Mouse (Mus musculus): Measurements from ENCODE around the gene Nanos3. TPM values are rescaled to one million over a fixed set of nuclear protein-coding genes. Genes with fewer than 3 reads are reported as not detected.
A peak's percentile ranks its signal among the peaks of the same experiment; 100 is the strongest.

Gene Nanos3
- polyA plus RNA-seq, 1 experiment from 2014 or later = 4.9 TPM

DNA sequence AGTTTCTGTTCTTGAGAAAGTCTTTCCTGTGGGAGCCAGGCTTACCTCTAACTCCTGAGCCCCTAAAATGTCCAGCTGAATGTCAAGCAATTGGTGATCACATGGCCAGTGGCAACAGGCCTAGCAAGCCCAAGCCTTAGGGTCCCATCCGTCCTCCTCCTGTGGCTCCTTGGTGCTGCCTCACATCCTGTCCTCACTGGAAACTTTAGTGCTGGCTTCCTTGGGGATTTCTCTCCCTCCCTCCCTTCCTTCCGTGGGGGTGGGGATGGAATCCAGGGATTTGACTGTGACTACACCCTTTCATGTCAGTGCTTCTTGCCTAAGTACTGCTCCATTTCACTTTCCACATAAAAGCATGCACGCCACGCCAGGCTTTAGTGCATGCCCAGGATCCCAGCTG, 4.6 kb upstream of the Nanos3 start:
- 61% methylated on average over 4 of the region's 4 CpGs for WGBS
- no peak for DNase-seq (ENCODE audit: low spot score, missing footprints)
- ATAC-seq (ENCODE audit: low FRiP score) = no peak
- no peak overlapping the region for H3K4me2 ChIP-seq
- H3K9ac ChIP-seq (ENCODE audit: low read length) = no peak overlapping the region
- no peaks in the 10 kb centered on the region for H3K9me3 ChIP-seq (ENCODE audit: control insufficient read depth, low read length)
- H3K4me3 ChIP-seq (ENCODE audit: low read depth, low read length) = no peak overlapping the region
- H3K27ac ChIP-seq (ENCODE audit: low read depth, low read length) = no peak overlapping the region
- peaks cover 16% of the 10 kb centered on the region for H3K4me1 ChIP-seq (ENCODE audit: control insufficient read depth, insufficient read depth, low read length)
- peaks cover 10% of the 10 kb centered on the region for H3K27me3 ChIP-seq (ENCODE audit: control insufficient read depth, insufficient read depth, low read length)
- no peaks in the 10 kb centered on the region for H3K36me3 ChIP-seq (ENCODE audit: control insufficient read depth, insufficient read depth, low read length)

DNA sequence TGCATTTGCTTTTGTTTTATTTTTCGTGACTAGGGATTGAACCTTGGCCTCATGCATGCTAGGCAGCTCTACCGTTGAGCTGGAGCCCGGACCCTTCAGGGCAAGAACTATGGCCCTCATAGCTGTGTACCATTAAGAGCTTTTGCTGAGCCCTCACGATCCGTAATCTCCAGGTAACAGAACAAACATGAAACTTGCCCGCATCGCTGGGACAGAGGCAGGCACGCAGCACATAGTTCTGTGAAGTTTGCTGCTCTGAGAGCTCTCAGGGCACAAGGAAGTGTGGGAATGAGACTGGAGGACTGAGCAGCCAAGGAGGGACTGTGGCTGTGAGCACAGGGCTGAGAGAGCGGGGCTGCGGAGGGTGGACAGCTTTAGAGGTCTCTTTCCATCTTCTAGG, 3.7 kb upstream of the Nanos3 start:
- Histone ChIP-seq H3K4me1 (ENCODE audit: control insufficient read depth, insufficient read depth, low read length) (peaks cover 23% of the 10 kb centered on the region), H3K36me3 (ENCODE audit: control insufficient read depth, insufficient read depth, low read length) (no peaks in the 10 kb centered on the region), H3K4me2 (no peak overlapping the region), H3K9ac (ENCODE audit: low read length) (no peak overlapping the region), H3K4me3 (ENCODE audit: low read depth, low read length) (no peak overlapping the region), H3K27me3 (ENCODE audit: control insufficient read depth, insufficient read depth, low read length) (peaks cover 11% of the 10 kb centered on the region), H3K27ac (ENCODE audit: low read depth, low read length) (no peak overlapping the region), H3K9me3 (ENCODE audit: control insufficient read depth, low read length) (no peaks in the 10 kb centered on the region)
- no peak for ATAC-seq (ENCODE audit: low FRiP score)
- 88% methylated on average over 10 of the region's 10 CpGs for WGBS
- no peak for DNase-seq (ENCODE audit: low spot score, missing footprints)

DNA sequence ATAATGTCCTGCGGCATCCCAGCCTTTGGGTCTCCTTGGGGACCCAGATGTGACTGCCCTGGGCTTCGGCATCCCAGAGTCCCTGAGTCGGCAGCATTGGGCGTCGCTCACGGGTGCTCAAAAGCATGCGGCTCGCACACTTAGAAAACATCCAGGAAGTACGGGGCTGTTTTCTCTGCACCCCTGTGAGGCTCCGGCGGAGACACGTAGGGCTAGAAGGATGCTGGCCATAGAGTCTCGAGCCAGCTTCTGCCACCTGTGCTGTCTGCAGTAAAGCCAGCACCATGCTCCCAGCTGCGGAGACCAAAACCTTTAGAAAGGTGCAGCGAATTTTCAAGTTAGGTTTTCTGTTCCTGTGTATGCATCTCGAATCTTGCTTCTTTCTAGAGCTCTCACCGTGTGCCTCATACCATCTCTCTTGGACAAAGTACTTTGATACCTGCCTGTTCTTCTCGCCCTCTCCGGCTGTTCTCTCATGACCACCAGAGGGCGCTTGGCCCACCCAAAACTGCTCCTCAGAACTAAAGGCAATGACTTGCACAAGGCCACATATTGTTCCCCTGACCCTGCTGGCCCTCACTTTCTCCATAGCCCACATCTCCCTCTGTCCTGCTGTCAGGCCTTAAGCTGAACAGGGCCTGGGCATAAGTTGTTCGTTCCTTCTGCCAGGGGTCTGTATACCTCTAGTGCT, 2.2 kb upstream of the Nanos3 start:
- peak; percentile 96 for DNase-seq (ENCODE audit: low spot score, missing footprints)
- H3K27me3 ChIP-seq (ENCODE audit: control insufficient read depth, insufficient read depth, low read length) = peaks cover 10% of the 10 kb centered on the region
- H3K4me1 ChIP-seq (ENCODE audit: control insufficient read depth, insufficient read depth, low read length) = peaks cover 22% of the 10 kb centered on the region
- ATAC-seq (ENCODE audit: low FRiP score) = no peak
- H3K36me3 ChIP-seq (ENCODE audit: control insufficient read depth, insufficient read depth, low read length) = no peaks in the 10 kb centered on the region
- H3K9me3 ChIP-seq (ENCODE audit: control insufficient read depth, low read length) = no peaks in the 10 kb centered on the region
- peak overlapping the region; percentile 25 for H3K4me3 ChIP-seq (ENCODE audit: low read depth, low read length)
- 4% methylated on average over 21 of the region's 21 CpGs for WGBS
- peak overlapping the region; percentile 58 for H3K9ac ChIP-seq (ENCODE audit: low read length)
- no peak overlapping the region for H3K27ac ChIP-seq (ENCODE audit: low read depth, low read length)
- H3K4me2 ChIP-seq = peak overlapping the region; percentile 58

DNA sequence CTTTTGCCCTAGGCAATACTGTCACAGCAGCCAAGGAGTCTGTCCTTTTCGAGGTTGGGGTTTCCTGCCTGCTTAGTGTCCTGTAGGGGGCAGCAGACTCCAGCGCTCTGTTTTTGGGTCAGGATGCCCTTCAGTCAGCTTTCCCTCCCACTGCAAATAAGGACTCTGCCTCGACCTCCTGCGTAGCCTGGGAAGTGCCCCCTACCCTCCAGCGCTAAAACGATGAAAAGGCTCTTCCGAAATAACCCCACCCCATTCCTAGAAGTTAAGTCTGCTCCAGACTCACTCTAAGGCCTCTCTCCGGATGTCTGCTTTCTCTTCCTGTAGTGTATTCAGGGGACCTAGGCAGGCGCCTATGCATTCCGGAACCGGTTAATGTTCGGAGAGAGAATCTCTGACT, 1.5 kb upstream of the Nanos3 start:
- 3% methylated on average over 12 of the region's 12 CpGs for WGBS

GRCm38 (mm10) chr8:84184085-84185043, 653 bp downstream of the Nanos3 start:
- Histone ChIP-seq H3K9ac (ENCODE audit: low read length) (peak overlapping the region; percentile 100), H3K4me2 (peak overlapping the region; percentile 91), H3K4me3 (ENCODE audit: low read depth, low read length) (peak overlapping the region; percentile 88), H3K36me3 (ENCODE audit: control insufficient read depth, insufficient read depth, low read length) (no peaks in the 10 kb centered on the region), H3K9me3 (ENCODE audit: control insufficient read depth, low read length) (no peaks in the 10 kb centered on the region), H3K4me1 (ENCODE audit: control insufficient read depth, insufficient read depth, low read length) (peaks cover 44% of the 10 kb centered on the region), H3K27me3 (ENCODE audit: control insufficient read depth, insufficient read depth, low read length) (peaks cover 8% of the 10 kb centered on the region; the same call in 1 of the 2 replicates), H3K27ac (ENCODE audit: low read depth, low read length) (peak overlapping the region; percentile 80)
- no peak for ATAC-seq (ENCODE audit: low FRiP score)
- whole genome bisulfite sequencing = 20% methylated on average over 21 of the region's 21 CpGs
- peak; percentile 88 for DNase-seq (ENCODE audit: low spot score, missing footprints)

More for the DNA sequence above, 1.5 kb upstream of the Nanos3 start:
- H3K27ac ChIP-seq (ENCODE audit: low read depth, low read length) = no peak overlapping the region
- ATAC-seq (ENCODE audit: low FRiP score) (peak; percentile 30; the same call in 1 of the 2 replicates), DNase-seq (ENCODE audit: low spot score, missing footprints) (peak; percentile 95)
- peak overlapping the region; percentile 25 for H3K4me3 ChIP-seq (ENCODE audit: low read depth, low read length)
- no peaks in the 10 kb centered on the region for H3K9me3 ChIP-seq (ENCODE audit: control insufficient read depth, low read length)
- peaks cover 23% of the 10 kb centered on the region for H3K4me1 ChIP-seq (ENCODE audit: control insufficient read depth, insufficient read depth, low read length)
- H3K27me3 ChIP-seq (ENCODE audit: control insufficient read depth, insufficient read depth, low read length) = peaks cover 8% of the 10 kb centered on the region; the same call in 1 of the 2 replicates
- peak overlapping the region; percentile 58 for H3K9ac ChIP-seq (ENCODE audit: low read length)
- H3K36me3 ChIP-seq (ENCODE audit: control insufficient read depth, insufficient read depth, low read length) = no peaks in the 10 kb centered on the region
- H3K4me2 ChIP-seq = peak overlapping the region; percentile 58

- DNase-seq (ENCODE audit: low spot score, missing footprints) (peak; percentile 96), ATAC-seq (ENCODE audit: low FRiP score) (peak; percentile 61)
- H3K4me2 ChIP-seq = peak overlapping the region; percentile 91
- peak overlapping the region; percentile 88 for H3K4me3 ChIP-seq (ENCODE audit: low read depth, low read length)
- H3K9ac ChIP-seq (ENCODE audit: low read length) = peak overlapping the region; percentile 100
- peaks cover 51% of the 10 kb centered on the region for H3K4me1 ChIP-seq (ENCODE audit: control insufficient read depth, insufficient read depth, low read length)
- H3K36me3 ChIP-seq (ENCODE audit: control insufficient read depth, insufficient read depth, low read length) = no peaks in the 10 kb centered on the region
- 1% methylated on average over 86 of the region's 87 CpGs for WGBS
- peak overlapping the region; percentile 80 for H3K27ac ChIP-seq (ENCODE audit: low read depth, low read length)
- H3K9me3 ChIP-seq (ENCODE audit: control insufficient read depth, low read length) = no peaks in the 10 kb centered on the region
- H3K27me3 ChIP-seq (ENCODE audit: control insufficient read depth, insufficient read depth, low read length) = peaks cover 8% of the 10 kb centered on the region; the same call in 1 of the 2 replicates
Measured at GRCm38 (mm10) chr8:84183261-84184084, 1.5 kb downstream of the Nanos3 start.

DNA sequence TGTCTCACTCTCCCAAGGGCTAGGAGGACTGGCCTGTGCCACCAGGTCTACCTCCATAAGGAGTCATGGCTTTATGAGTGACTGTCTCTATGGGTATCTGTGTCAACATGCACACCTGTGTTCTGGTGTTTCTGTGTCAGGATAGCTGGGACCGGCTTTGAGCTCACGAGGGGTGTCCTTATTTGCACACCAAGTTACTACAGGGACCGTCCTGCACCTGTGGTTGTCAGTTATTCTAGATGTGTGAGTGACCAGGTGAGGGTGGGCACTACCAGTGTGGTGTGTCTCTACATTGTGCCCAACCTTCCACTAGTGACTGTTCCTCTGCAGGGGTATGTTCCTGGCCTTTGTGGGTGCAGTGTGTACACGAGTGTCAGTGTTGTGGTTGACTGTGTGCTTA, 2.2 kb downstream of the Nanos3 start:
- H3K4me2 ChIP-seq = peak overlapping the region; percentile 91
- peak overlapping the region; percentile 80 for H3K27ac ChIP-seq (ENCODE audit: low read depth, low read length)
- H3K9ac ChIP-seq (ENCODE audit: low read length) = peak overlapping the region; percentile 100
- H3K4me3 ChIP-seq (ENCODE audit: low read depth, low read length) = peak overlapping the region; percentile 88
- DNase-seq (ENCODE audit: low spot score, missing footprints) (peak; percentile 83), ATAC-seq (ENCODE audit: low FRiP score) (no peak)
- peaks cover 8% of the 10 kb centered on the region; the same call in 1 of the 2 replicates for H3K27me3 ChIP-seq (ENCODE audit: control insufficient read depth, insufficient read depth, low read length)
- H3K4me1 ChIP-seq (ENCODE audit: control insufficient read depth, insufficient read depth, low read length) = peaks cover 52% of the 10 kb centered on the region
- no peaks in the 10 kb centered on the region for H3K9me3 ChIP-seq (ENCODE audit: control insufficient read depth, low read length)
- H3K36me3 ChIP-seq (ENCODE audit: control insufficient read depth, insufficient read depth, low read length) = no peaks in the 10 kb centered on the region
- WGBS = 58% methylated on average over 4 of the region's 4 CpGs

DNA sequence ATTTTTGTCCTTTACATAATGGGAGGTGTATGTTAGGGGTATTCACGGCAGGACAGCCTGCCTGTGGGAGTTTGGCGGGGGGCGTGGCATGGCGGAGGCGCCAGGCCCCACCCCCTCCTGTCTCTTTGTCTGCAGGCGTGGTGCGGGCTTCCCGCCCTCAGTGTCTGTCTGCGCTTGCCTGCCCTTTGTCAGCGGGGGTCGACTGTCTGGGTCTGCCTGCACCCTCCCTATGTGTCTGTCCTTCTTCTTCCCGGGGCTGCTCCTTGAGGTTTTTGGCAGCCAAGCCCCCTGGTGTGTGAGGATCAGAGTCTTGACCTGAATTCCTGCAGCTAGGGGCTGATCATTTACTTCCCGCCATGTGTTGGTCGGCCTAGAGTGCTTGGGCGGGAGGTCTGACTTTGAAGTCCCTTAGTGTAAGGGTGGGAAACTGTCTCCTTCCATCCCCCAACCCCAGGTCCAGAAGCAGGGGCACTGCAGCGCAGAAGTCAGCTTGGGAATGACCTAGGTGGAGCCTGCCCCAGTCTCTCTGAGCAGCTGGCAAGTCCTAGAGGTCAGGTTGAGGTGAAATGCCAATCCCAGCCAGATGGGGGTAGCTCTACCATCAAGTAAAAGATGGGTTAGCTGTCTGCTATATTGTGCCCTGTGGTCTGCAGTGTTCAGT, 4.4 kb downstream of the Nanos3 start:
- H3K27ac ChIP-seq (ENCODE audit: low read depth, low read length) = peak overlapping the region; percentile 93
- no peaks in the 10 kb centered on the region for H3K9me3 ChIP-seq (ENCODE audit: control insufficient read depth, low read length)
- peak overlapping the region; percentile 72 for H3K4me2 ChIP-seq
- DNase-seq (ENCODE audit: low spot score, missing footprints) (peak; percentile 98), ATAC-seq (ENCODE audit: low FRiP score) (peak; percentile 83)
- WGBS = under 1% methylated on average over 16 of the region's 16 CpGs
- H3K4me1 ChIP-seq (ENCODE audit: control insufficient read depth, insufficient read depth, low read length) = peaks cover 46% of the 10 kb centered on the region
- H3K9ac ChIP-seq (ENCODE audit: low read length) = peak overlapping the region; percentile 82
- H3K4me3 ChIP-seq (ENCODE audit: low read depth, low read length) = peak overlapping the region; percentile 23
- no peaks in the 10 kb centered on the region for H3K36me3 ChIP-seq (ENCODE audit: control insufficient read depth, insufficient read depth, low read length)
- H3K27me3 ChIP-seq (ENCODE audit: control insufficient read depth, insufficient read depth, low read length) = peaks cover 5% of the 10 kb centered on the region; the same call in 1 of the 2 replicates
